Comparison of ENCODE assay signal across 15 mouse cellular contexts in the genomic region with DNA sequence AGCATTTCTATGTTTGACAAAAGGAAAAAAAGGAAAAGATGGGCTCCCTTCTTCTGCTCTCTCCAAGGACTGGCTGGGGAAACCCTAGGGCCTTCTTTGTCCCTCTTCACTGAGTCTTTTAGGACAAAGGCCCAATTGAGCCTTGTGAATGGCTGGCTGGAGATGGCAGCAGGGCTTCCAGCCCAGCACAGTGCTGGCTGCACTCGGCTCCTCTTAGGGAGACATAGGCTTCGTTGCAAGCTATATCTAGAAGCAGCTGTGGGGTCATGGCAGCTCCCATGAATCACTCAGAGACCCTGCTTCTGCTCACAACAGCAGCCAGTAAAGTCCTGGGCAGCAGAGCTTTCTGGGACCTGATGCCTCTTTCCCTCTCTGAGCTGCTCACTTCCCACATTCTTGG. TPM values are rescaled to one million over a fixed set of nuclear protein-coding genes. Genes with fewer than 3 reads are reported as not detected.
DNase-seq lines count a peak whose midpoint lies in the region; ATAC-seq and TF ChIP-seq lines count a peak whose summit lies in the region.
"Had no signal": no experiment of that assay in that cellular context is flagged by ENCODE, and none has a peak within 500 bp of the region (broad histone marks: within the 10 kb centered on the region; RNA-seq: fewer than 3 reads in every experiment).

No protein-coding gene starts in this region.

- no peaks in the 10 kb centered on the region for H3K36me3 ChIP-seq in hindbrain, embryonic 14.5 days (replicated peaks; ENCODE audit: control insufficient read depth, insufficient read depth)
- H3K36me3 ChIP-seq in hindbrain, embryonic 12.5 days, result no peaks in the 10 kb centered on the region
- H3K36me3 ChIP-seq in lung, embryonic 14.5 days (ENCODE audit: insufficient read depth), result no peaks in the 10 kb centered on the region
- H3K36me3 ChIP-seq in hindbrain, postnatal 0 days (ENCODE audit: insufficient read depth, low read length), result no peaks in the 10 kb centered on the region

- no peak for TF ChIP-seq POLR2A in bone marrow macrophage, adult 2 months (IDR thresholded peaks at IDR 0.05; ENCODE audit: borderline replicate concordance, low read depth, low read length)

- H3K4me2 ChIP-seq in hindbrain, embryonic 14.5 days (replicated peaks), result no peak overlapping the region
- H3K4me2 ChIP-seq in hindbrain, embryonic 12.5 days (replicated peaks), result no peak overlapping the region
- no peak overlapping the region for H3K4me2 ChIP-seq in lung, embryonic 14.5 days
- H3K4me2 ChIP-seq in hindbrain, postnatal 0 days (ENCODE audit: low read depth, low read length), result no peak overlapping the region

- WGBS in hindbrain, embryonic 14.5 days, result 16% methylated on average over 2 of the region's 2 CpGs
- WGBS in hindbrain, embryonic 12.5 days, result 31% methylated on average over 2 of the region's 2 CpGs
- WGBS in lung, embryonic 14.5 days, result 26% methylated on average over 2 of the region's 2 CpGs
- WGBS in hindbrain, postnatal 0 days, result 20% methylated on average over 2 of the region's 2 CpGs

- 0 out of 2 replicates have a peak overlapping the region, but pooled peaks have one; percentile 32 for H3K27ac ChIP-seq in hindbrain, embryonic 14.5 days
- H3K27ac ChIP-seq in hindbrain, embryonic 12.5 days, result no peak overlapping the region
- H3K27ac ChIP-seq in lung, embryonic 14.5 days (ENCODE audit: low read depth), result no peak overlapping the region
- H3K27ac ChIP-seq in bone marrow macrophage, adult 2 months (ENCODE audit: insufficient read depth, low read depth, low read length), result peak overlapping the region; percentile 97
- 0 out of 2 replicates have a peak overlapping the region, but pooled peaks have one; percentile 26 for H3K27ac ChIP-seq in hindbrain, postnatal 0 days
- H3K27ac ChIP-seq: gastrocnemius, adult 2 months had no signal

- H3K4me1 ChIP-seq in hindbrain, embryonic 14.5 days (replicated peaks; ENCODE audit: control insufficient read depth, insufficient read depth, low read length), result no peaks in the 10 kb centered on the region
- H3K4me1 ChIP-seq in hindbrain, embryonic 12.5 days, result no peaks in the 10 kb centered on the region
- H3K4me1 ChIP-seq in lung, embryonic 14.5 days (ENCODE audit: insufficient read depth), result no peaks in the 10 kb centered on the region
- peaks cover 69% of the 10 kb centered on the region for H3K4me1 ChIP-seq in bone marrow macrophage, adult 2 months (ENCODE audit: control insufficient read depth, insufficient read depth, low read length)
- H3K4me1 ChIP-seq in hindbrain, postnatal 0 days (ENCODE audit: insufficient read depth, low read length), result no peaks in the 10 kb centered on the region

- peak; percentile 57; the same call in 1 of the 2 replicates for ATAC-seq in hindbrain, embryonic 14.5 days (ENCODE audit: low FRiP score)
- ATAC-seq in hindbrain, embryonic 12.5 days (ENCODE audit: low FRiP score), result no peak
- 0 out of 2 replicates have a peak, but pooled peaks have one; percentile 56 for ATAC-seq in lung, embryonic 14.5 days (ENCODE audit: insufficient read depth)
- peak; percentile 73; the same call in 1 of the 2 replicates for ATAC-seq in hindbrain, postnatal 0 days
- ATAC-seq: intestine, embryonic 16.5 days had no signal

- 0 out of 2 replicates have a peak, but pooled peaks cover 2% of the 10 kb centered on the region for H3K9me3 ChIP-seq in hindbrain, embryonic 14.5 days (ENCODE audit: control insufficient read depth, low read length)
- no peaks in the 10 kb centered on the region for H3K9me3 ChIP-seq in hindbrain, embryonic 12.5 days (replicated peaks)
- H3K9me3 ChIP-seq in lung, embryonic 14.5 days (ENCODE audit: low read depth, low read length), result no peaks in the 10 kb centered on the region
- H3K9me3 ChIP-seq in hindbrain, postnatal 0 days (ENCODE audit: low read length), result no peaks in the 10 kb centered on the region

- H3K27me3 ChIP-seq in hindbrain, embryonic 14.5 days (ENCODE audit: control insufficient read depth, insufficient read depth, low read length), result no peaks in the 10 kb centered on the region
- no peaks in the 10 kb centered on the region for H3K27me3 ChIP-seq in hindbrain, embryonic 12.5 days
- no peaks in the 10 kb centered on the region for H3K27me3 ChIP-seq in lung, embryonic 14.5 days (ENCODE audit: insufficient read depth, low read length)
- no peaks in the 10 kb centered on the region for H3K27me3 ChIP-seq in hindbrain, postnatal 0 days (ENCODE audit: insufficient read depth, low read length)

- H3K9ac ChIP-seq in hindbrain, embryonic 14.5 days, result no peak overlapping the region
- no peak overlapping the region for H3K9ac ChIP-seq in hindbrain, embryonic 12.5 days
- no peak overlapping the region for H3K9ac ChIP-seq in lung, embryonic 14.5 days
- H3K9ac ChIP-seq in hindbrain, postnatal 0 days (replicated peaks; ENCODE audit: low read length), result no peak overlapping the region

- no peak for TF ChIP-seq CTCF in lung, embryonic 14.5 days (IDR thresholded peaks at IDR 0.05; ENCODE audit: low read depth)
- TF ChIP-seq CTCF in bone marrow macrophage, adult 2 months (IDR thresholded peaks at IDR 0.05; ENCODE audit: low read depth, low read length), result no peak
- no peak for TF ChIP-seq CTCF in hindbrain, postnatal 0 days (IDR thresholded peaks at IDR 0.05; ENCODE audit: low read depth)

- no peak for DNase-seq in hindbrain, embryonic 14.5 days (ENCODE audit: low spot score)
- DNase-seq in lung, embryonic 14.5 days, result peak; percentile 43
- DNase-seq in lung, postnatal 36 days, result no peak
- peak; percentile 40 for DNase-seq in hindbrain, postnatal 0 days (ENCODE audit: low spot score)
- no peak for DNase-seq in adrenal gland, postnatal 14 days
- DNase-seq: cerebellum, adult 18-20 months; gastrocnemius, adult 2 months; heart, adult 18-20 months; heart, postnatal 10 days; right cerebral cortex, postnatal 4 days; thymus, postnatal 14 days had no signal

- no peak overlapping the region for H3K4me3 ChIP-seq in hindbrain, embryonic 14.5 days (replicated peaks; ENCODE audit: low read length)
- H3K4me3 ChIP-seq in hindbrain, embryonic 12.5 days, result no peak overlapping the region
- H3K4me3 ChIP-seq in lung, embryonic 14.5 days (ENCODE audit: low read depth, low read length), result no peak overlapping the region
- H3K4me3 ChIP-seq in bone marrow macrophage, adult 2 months (ENCODE audit: insufficient read depth, low read length), result no peak overlapping the region
- H3K4me3 ChIP-seq in hindbrain, postnatal 0 days (ENCODE audit: low read length), result no peak overlapping the region
- H3K4me3 ChIP-seq: gastrocnemius, adult 2 months; myocyte had no signal

RNA-seq across cellular contexts. Expression of a gene that starts 50.3 kb away (rescaled TPM):
- polyA plus RNA-seq in hindbrain, embryonic 14.5 days (2014; fragmentation: Nextera tagmentation; extraction: Ambion mirVana), result 15.3 and 19.7 TPM in 2 replicates
- polyA plus RNA-seq in hindbrain, embryonic 12.5 days (2016; fragmentation: Nextera tagmentation; extraction: Ambion mirVana), result 4.5 and 4.7 TPM in 2 replicates
- polyA plus RNA-seq in lung, embryonic 14.5 days (2014; fragmentation: Nextera tagmentation; extraction: Ambion mirVana), result 5.0 and 6.0 TPM in 2 replicates
- polyA plus RNA-seq in bone marrow macrophage, adult 2 months (2012; ENCODE audit: insufficient read depth, insufficient read length, missing spikeins), result 48.4 and 49.7 TPM in 2 replicates
- 31.7 and 49.9 TPM in 2 replicates for total RNA-seq in hindbrain, postnatal 0 days (2014; rRNA removed)
- 20.8 and 21.0 TPM in 2 replicates for polyA plus RNA-seq in hindbrain, postnatal 0 days (2015; fragmentation: Nextera tagmentation; extraction: Ambion mirVana)
- total RNA-seq in adrenal gland, postnatal 14 days (2021), result 24.3 and 26.7 TPM in 2 replicates

Comparison
In these comparisons a context has a peak if more than half of its experiments do, and no peak if none do; other contexts are left out.
1. DNase-seq: peak in lung, embryonic 14.5 days (single experiment) and hindbrain, postnatal 0 days (single experiment); none in hindbrain, embryonic 14.5 days (single experiment), lung, postnatal 36 days (single experiment) and adrenal gland, postnatal 14 days (single experiment).
2. H3K27ac ChIP-seq: peak in hindbrain, embryonic 14.5 days (single experiment), bone marrow macrophage, adult 2 months (single experiment) and hindbrain, postnatal 0 days (single experiment); none in hindbrain, embryonic 12.5 days (single experiment) and lung, embryonic 14.5 days (single experiment).